Mouse (Mus musculus): ENCODE measurements at regions not wholly inside any gene's neighbourhood (a gene's known extent, or its start where the extent isn't known, plus 50 kb on each side); places are given as distances from the start of the nearest gene placed in this dataset.
"Not testable (repeated sequence)": the region's sequence is repeated elsewhere in the genome, so short reads cannot be mapped to it uniquely, and the experiment has no call there.

DNA sequence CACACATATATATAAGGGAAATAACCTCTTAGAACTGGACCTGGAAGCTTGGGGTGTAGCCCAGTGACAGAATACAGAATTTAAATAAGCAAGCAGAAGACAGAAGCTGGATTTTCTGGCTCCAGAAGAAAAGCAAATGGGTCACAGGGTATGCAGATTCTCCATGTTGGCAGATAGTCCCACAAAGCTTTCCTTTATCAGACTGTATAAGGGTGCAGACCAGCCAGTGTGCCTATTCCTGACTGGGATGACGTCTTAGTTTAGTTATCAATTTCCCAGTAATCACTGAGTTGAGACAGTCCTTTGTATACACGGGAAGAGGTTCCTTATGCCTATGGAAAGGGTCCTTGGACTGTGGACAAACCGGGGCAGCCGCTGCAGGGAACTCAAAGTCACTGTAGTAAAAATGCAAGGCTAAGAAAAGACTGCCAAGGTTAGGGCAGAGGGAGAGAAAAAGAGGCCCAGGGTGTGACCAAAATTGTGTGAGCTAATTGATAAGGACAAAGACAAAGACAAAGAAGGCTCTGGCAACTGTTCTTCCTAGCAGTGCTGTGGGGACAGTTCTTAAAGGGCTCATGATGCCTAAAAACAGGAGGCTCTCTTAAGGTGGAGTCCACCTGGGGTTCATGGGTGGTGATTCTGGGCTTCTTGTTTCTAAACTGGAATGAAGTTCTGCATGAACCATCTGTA is 459.7 kb upstream of the Sall1 start:
- no peak for DNase-seq
- no peak overlapping the region for H3K9ac ChIP-seq
- no peaks in the 10 kb centered on the region for H3K36me3 ChIP-seq (ENCODE audit: insufficient read depth)
- no peak for ATAC-seq
- H3K9me3 ChIP-seq (ENCODE audit: low read length), result no peaks in the 10 kb centered on the region
- no peaks in the 10 kb centered on the region for H3K4me1 ChIP-seq (ENCODE audit: insufficient read depth)
- H3K27ac ChIP-seq (ENCODE audit: low read depth, low read length), result no peak overlapping the region
- no peak overlapping the region for H3K4me2 ChIP-seq (ENCODE audit: low read depth)
- no peak for TF ChIP-seq CTCF (IDR thresholded peaks at IDR 0.05; ENCODE audit: low read depth)
- H3K4me3 ChIP-seq (ENCODE audit: low read depth, low read length), result no peak overlapping the region
- WGBS, result 59% methylated on average over 4 of the region's 4 CpGs
- H3K27me3 ChIP-seq (ENCODE audit: insufficient read depth, low read length), result peaks cover 11% of the 10 kb centered on the region

DNA sequence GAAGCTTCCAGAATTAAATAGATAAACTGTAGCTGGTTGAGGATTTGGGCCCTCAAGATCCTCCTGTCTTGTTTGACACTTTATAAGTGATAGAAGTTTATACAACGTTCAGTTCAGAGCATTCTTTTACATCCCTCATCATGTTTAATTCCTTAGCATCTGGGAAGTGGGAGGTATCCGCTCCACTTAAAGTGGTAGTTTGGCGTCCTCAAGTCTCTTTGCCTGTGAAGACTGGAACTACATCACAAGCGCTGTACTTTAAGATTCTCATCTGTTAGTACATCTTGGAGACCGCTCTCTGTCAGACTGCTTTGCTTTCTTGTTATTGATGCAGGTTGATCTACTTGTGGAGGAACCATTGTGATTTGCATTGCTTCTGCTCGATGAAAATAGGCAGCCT is 459.1 kb upstream of the Sall1 start:
- ATAC-seq, result no peak

DNA sequence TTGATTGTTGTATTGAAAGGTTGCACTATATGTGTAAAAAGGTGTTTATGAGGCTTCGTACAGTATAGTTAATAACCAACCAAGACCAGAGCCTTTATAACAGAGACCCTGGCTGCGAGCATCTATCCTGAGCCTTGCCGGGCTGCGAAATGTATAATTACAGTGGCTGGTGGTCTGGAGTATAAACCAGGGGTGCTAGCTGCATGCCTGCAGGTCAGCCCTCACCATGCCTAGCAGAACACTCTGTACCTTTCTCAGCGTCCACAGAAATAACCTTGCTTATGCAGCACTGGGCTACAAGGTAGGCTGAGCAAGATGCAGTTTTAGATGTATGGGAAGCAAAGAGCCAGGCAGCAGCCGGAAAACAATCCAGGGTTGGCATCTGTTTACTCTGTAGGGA is 457.8 kb upstream of the Sall1 start:
- DNase-seq (no peak), ATAC-seq (no peak)
- H3K4me3 ChIP-seq (ENCODE audit: low read depth, low read length), result no peak overlapping the region
- H3K9me3 ChIP-seq (ENCODE audit: low read length), result no peaks in the 10 kb centered on the region
- no peak overlapping the region for H3K27ac ChIP-seq (ENCODE audit: low read depth, low read length)
- H3K4me1 ChIP-seq (ENCODE audit: insufficient read depth), result no peaks in the 10 kb centered on the region
- TF ChIP-seq CTCF (IDR thresholded peaks at IDR 0.05; ENCODE audit: low read depth), result no peak
- WGBS, result 93% methylated on average over 6 of the region's 6 CpGs
- H3K36me3 ChIP-seq (ENCODE audit: insufficient read depth), result no peaks in the 10 kb centered on the region
- no peak overlapping the region for H3K9ac ChIP-seq
- H3K27me3 ChIP-seq (ENCODE audit: insufficient read depth, low read length), result no peaks in the 10 kb centered on the region; the same call in 1 of the 2 replicates
- no peak overlapping the region for H3K4me2 ChIP-seq (ENCODE audit: low read depth)

More for the DNA sequence above, 459.1 kb upstream of the Sall1 start:
- TF ChIP-seq CTCF (IDR thresholded peaks at IDR 0.05; ENCODE audit: low read depth), result no peak
- no peak for DNase-seq
- no peaks in the 10 kb centered on the region for H3K4me1 ChIP-seq (ENCODE audit: insufficient read depth)
- no peak overlapping the region for H3K27ac ChIP-seq (ENCODE audit: low read depth, low read length)
- no peaks in the 10 kb centered on the region for H3K9me3 ChIP-seq (ENCODE audit: low read length)
- no peak overlapping the region for H3K9ac ChIP-seq
- no peak overlapping the region for H3K4me3 ChIP-seq (ENCODE audit: low read depth, low read length)
- H3K4me2 ChIP-seq (ENCODE audit: low read depth), result no peak overlapping the region
- WGBS, result 91% methylated on average over 6 of the region's 6 CpGs
- H3K27me3 ChIP-seq (ENCODE audit: insufficient read depth, low read length), result peaks cover 4% of the 10 kb centered on the region
- no peaks in the 10 kb centered on the region for H3K36me3 ChIP-seq (ENCODE audit: insufficient read depth)

DNA sequence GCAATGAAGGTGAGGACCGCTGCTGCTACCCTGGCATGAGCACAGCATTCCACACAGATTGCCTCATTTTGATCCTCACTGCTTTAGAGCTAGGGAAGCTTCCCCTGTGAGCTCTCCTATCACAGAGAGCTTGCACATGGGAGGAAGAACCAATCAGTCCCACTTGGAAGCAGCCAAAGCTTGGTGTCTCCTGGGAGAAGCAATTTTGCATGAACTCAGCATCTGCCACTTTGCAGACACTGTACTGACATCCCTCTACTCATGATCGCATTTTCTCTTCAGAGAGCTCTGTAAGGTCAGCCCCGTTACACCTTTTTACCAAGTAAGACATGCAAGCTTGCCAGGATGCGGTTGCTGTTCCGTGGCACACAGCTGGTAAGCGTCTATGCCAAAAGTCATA is 455.9 kb upstream of the Sall1 start:
- no peaks in the 10 kb centered on the region for H3K36me3 ChIP-seq (ENCODE audit: insufficient read depth)
- ATAC-seq, result no peak

DNA sequence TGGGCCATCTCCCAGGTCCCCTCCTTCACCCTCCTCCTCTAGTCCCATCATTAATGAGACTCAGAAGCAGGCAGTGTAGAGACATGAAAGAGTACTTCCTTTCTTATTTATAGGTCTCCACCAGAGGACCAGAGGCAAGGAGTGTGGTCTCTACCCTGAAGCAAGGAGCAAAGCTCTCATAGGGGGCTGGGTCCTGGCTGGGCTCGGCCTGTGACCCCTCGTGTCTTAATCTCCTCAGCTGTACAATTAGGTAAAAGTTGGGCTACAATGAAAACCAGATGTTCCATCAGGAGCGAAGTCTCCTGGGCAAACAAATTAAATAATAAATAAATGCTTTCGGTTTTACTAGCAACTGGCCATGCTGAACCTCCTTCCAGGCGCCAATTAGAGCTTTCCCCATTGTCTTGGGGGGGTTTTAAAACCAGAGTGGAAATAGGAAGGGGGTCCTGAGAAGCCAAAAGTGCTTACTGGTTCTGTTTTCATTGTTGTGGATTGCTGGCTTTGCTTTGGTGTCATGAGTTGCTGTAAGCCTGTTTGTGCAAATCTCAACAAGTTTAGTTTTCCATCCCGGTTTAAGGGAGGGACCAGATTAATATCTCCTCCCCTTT is 454.2 kb upstream of the Sall1 start:
- no peaks in the 10 kb centered on the region for H3K36me3 ChIP-seq (ENCODE audit: insufficient read depth)
- H3K4me1 ChIP-seq (ENCODE audit: insufficient read depth), result no peaks in the 10 kb centered on the region
- ATAC-seq (no peak), DNase-seq (no peak)
- no peaks in the 10 kb centered on the region for H3K9me3 ChIP-seq (ENCODE audit: low read length)
- 61% methylated on average over 6 of the region's 6 CpGs for WGBS
- H3K27me3 ChIP-seq (ENCODE audit: insufficient read depth, low read length), result no peaks in the 10 kb centered on the region; the same call in 1 of the 2 replicates
- TF ChIP-seq CTCF (IDR thresholded peaks at IDR 0.05; ENCODE audit: low read depth), result no peak
- no peak overlapping the region for H3K27ac ChIP-seq (ENCODE audit: low read depth, low read length)
- no peak overlapping the region for H3K4me2 ChIP-seq (ENCODE audit: low read depth)
- H3K4me3 ChIP-seq (ENCODE audit: low read depth, low read length), result no peak overlapping the region
- no peak overlapping the region for H3K9ac ChIP-seq

More for the DNA sequence above, 455.9 kb upstream of the Sall1 start:
- no peak for TF ChIP-seq CTCF (IDR thresholded peaks at IDR 0.05; ENCODE audit: low read depth)
- H3K4me2 ChIP-seq (ENCODE audit: low read depth), result no peak overlapping the region
- no peak overlapping the region for H3K4me3 ChIP-seq (ENCODE audit: low read depth, low read length)
- WGBS, result 84% methylated on average over 6 of the region's 6 CpGs
- H3K27me3 ChIP-seq (ENCODE audit: insufficient read depth, low read length), result no peaks in the 10 kb centered on the region; the same call in 1 of the 2 replicates
- H3K4me1 ChIP-seq (ENCODE audit: insufficient read depth), result no peaks in the 10 kb centered on the region
- no peak for DNase-seq
- H3K9ac ChIP-seq, result no peak overlapping the region
- no peaks in the 10 kb centered on the region for H3K9me3 ChIP-seq (ENCODE audit: low read length)
- no peak overlapping the region for H3K27ac ChIP-seq (ENCODE audit: low read depth, low read length)

DNA sequence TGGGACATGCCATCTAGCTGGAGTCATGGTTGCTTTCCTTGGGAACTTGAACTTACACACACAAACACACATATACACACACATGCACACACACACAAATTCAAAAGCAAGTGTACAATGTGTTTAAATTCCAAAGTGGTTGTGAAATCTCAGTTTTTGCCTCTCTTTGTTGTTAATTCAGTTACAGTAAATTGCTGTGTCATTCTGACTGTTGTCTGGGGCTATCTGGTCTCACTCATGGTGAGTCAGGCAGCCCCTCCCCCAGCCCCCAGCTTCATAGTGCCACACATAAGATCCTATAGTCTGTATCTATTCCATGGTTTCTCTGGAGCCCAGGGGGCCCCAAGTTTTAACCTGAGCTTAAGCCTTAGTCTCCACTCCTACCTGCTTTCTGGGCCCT is 448.4 kb upstream of the Sall1 start:
- no peak overlapping the region for H3K9ac ChIP-seq
- H3K27me3 ChIP-seq (ENCODE audit: insufficient read depth, low read length), result peaks cover 4% of the 10 kb centered on the region; the same call in 1 of the 2 replicates
- H3K27ac ChIP-seq (ENCODE audit: low read depth, low read length), result no peak overlapping the region
- H3K4me2 ChIP-seq (ENCODE audit: low read depth), result no peak overlapping the region
- H3K4me3 ChIP-seq (ENCODE audit: low read depth, low read length), result no peak overlapping the region
- TF ChIP-seq CTCF (IDR thresholded peaks at IDR 0.05; ENCODE audit: low read depth), result no peak
- H3K4me1 ChIP-seq (ENCODE audit: insufficient read depth), result no peaks in the 10 kb centered on the region
- DNase-seq, result no peak
- ATAC-seq, result no peak
- no peaks in the 10 kb centered on the region for H3K36me3 ChIP-seq (ENCODE audit: insufficient read depth)
- no peaks in the 10 kb centered on the region for H3K9me3 ChIP-seq (ENCODE audit: low read length)

DNA sequence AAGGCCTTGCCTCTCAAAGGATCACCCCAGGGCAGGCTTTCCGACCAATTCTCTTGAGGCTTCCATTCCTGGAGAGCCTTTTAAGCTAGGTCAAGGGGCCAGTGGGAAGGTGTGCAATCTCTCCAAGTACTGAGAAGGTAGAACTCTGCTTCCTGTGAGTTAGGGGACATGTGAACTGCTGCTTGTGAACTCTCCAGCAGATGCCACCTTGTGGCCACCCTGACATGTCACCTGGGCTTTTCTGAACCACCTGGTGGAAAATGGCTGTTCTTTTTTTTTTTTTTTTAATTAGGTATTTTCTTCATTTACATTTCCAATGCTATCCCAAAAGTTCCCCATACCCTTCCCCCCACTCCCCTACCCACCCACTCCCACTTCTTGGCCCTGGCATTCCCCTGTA is 438.5 kb upstream of the Sall1 start:
- not testable (repeated sequence) for H3K9me3 ChIP-seq (ENCODE audit: low read length); H3K36me3 ChIP-seq (ENCODE audit: insufficient read depth); DNase-seq; H3K4me1 ChIP-seq (ENCODE audit: insufficient read depth); H3K27ac ChIP-seq (ENCODE audit: low read depth, low read length); H3K4me2 ChIP-seq (ENCODE audit: low read depth); H3K4me3 ChIP-seq (ENCODE audit: low read depth, low read length); H3K27me3 ChIP-seq (ENCODE audit: insufficient read depth, low read length); H3K9ac ChIP-seq; ATAC-seq
- WGBS, result 68% methylated on average over 1 of the region's 1 CpGs

All from forebrain, postnatal 0 days (tissue).